Mouse (Mus musculus): ENCODE data around the gene Pcdh15.

DNA sequence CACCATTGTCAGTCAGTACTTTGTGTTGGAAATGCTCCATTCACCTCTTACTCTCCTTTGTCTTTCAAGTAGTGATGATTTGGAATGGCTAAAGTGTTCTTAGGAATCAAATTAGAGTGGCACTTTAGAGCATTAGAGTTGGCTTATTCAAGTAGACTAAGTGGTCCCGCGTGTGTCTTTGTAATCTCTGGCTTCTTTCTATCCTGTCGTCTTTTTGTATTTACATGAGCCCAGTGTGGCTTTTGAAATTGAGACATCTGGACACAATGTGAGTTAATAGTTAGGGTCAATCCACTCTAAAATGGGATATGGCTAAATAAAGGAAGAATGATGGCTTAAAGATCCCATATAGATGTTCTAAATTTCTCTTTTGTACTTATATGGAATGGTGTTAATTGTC, 800.0 kb downstream of the Pcdh15 start:
- TF ChIP-seq CTCF (IDR thresholded peaks at IDR 0.05; ENCODE audit: low read depth) (no peak), EP300 (IDR thresholded peaks at IDR 0.05; ENCODE audit: low read depth) (no peak)
